Mouse (Mus musculus): ENCODE data around the gene Mrpl28. TPM values are rescaled to one million over a fixed set of nuclear protein-coding genes. Genes with fewer than 3 reads are reported as not detected.

Mrpl28 gene
- 170 and 190 TPM in 2 replicates for polyA plus RNA-seq (2014; fragmentation: Nextera tagmentation; extraction: Ambion mirVana)

GRCm38 (mm10) chr17:26123267-26123684 lies at the start of gene Mrpl28:
Gene Mrpl28 (plus strand): TSS chr17:26123500.
- peak; percentile 92 for ATAC-seq (ENCODE audit: low FRiP score, low TSS enrichment)
- WGBS: 0% methylated on average over 32 of the region's 32 CpGs
- H3K27ac ChIP-seq (replicated peaks; ENCODE audit: low read depth, low read length): 0 out of 2 replicates have a peak within 1 kb of the TSS, but pooled peaks have one; percentile 41
- peak within 1 kb of the TSS; percentile 86 for H3K4me2 ChIP-seq (ENCODE audit: low read length)
- H3K4me3 ChIP-seq (replicated peaks; ENCODE audit: low read depth, low read length): peak within 1 kb of the TSS; percentile 90
- no peaks in the 10 kb centered on the region for H3K9me3 ChIP-seq (ENCODE audit: control insufficient read depth, low read length)
- H3K36me3 ChIP-seq (ENCODE audit: control insufficient read depth, insufficient read depth, low read length): peaks cover 31% of the 10 kb centered on the region
- 0 out of 2 replicates have a peak, but pooled peaks cover 5% of the 10 kb centered on the region for H3K27me3 ChIP-seq (ENCODE audit: control insufficient read depth, insufficient read depth, low read length)
- H3K4me1 ChIP-seq (ENCODE audit: control insufficient read depth, insufficient read depth, low read length): peaks cover 9% of the 10 kb centered on the region
- peak; percentile 99 for DNase-seq
- H3K9ac ChIP-seq (replicated peaks; ENCODE audit: low read length): peak within 1 kb of the TSS; percentile 73

GRCm38 (mm10) chr17:26075246-26075645 lies 48.1 kb upstream of the Mrpl28 start:
- Histone ChIP-seq H3K27me3 (ENCODE audit: control insufficient read depth, insufficient read depth, low read length) (no peaks in the 10 kb centered on the region), H3K4me3 (replicated peaks; ENCODE audit: low read depth, low read length) (no peak overlapping the region), H3K36me3 (ENCODE audit: control insufficient read depth, insufficient read depth, low read length) (no peaks in the 10 kb centered on the region), H3K9me3 (ENCODE audit: control insufficient read depth, low read length) (no peaks in the 10 kb centered on the region), H3K4me2 (ENCODE audit: low read length) (no peak overlapping the region), H3K27ac (replicated peaks; ENCODE audit: low read depth, low read length) (no peak overlapping the region), H3K9ac (replicated peaks; ENCODE audit: low read length) (no peak overlapping the region), H3K4me1 (ENCODE audit: control insufficient read depth, insufficient read depth, low read length) (peaks cover under 1% of the 10 kb centered on the region; the same call in 1 of the 2 replicates)
- ATAC-seq (ENCODE audit: low FRiP score, low TSS enrichment) (no peak), DNase-seq (no peak)
- 64% methylated on average over 3 of the region's 3 CpGs for WGBS

- Histone ChIP-seq H3K4me3 (replicated peaks; ENCODE audit: low read depth, low read length) (no peak overlapping the region), H3K27ac (replicated peaks; ENCODE audit: low read depth, low read length) (no peak overlapping the region), H3K4me1 (ENCODE audit: control insufficient read depth, insufficient read depth, low read length) (no peaks in the 10 kb centered on the region), H3K27me3 (ENCODE audit: control insufficient read depth, insufficient read depth, low read length) (no peaks in the 10 kb centered on the region), H3K9me3 (ENCODE audit: control insufficient read depth, low read length) (no peaks in the 10 kb centered on the region), H3K4me2 (ENCODE audit: low read length) (no peak overlapping the region), H3K36me3 (ENCODE audit: control insufficient read depth, insufficient read depth, low read length) (peaks cover 8% of the 10 kb centered on the region; the same call in 1 of the 2 replicates), H3K9ac (replicated peaks; ENCODE audit: low read length) (no peak overlapping the region)
- 73% methylated on average over 2 of the region's 2 CpGs for WGBS
- DNase-seq (no peak), ATAC-seq (ENCODE audit: low FRiP score, low TSS enrichment) (no peak)
Measured at GRCm38 (mm10) chr17:26078851-26079250, 44.4 kb upstream of the Mrpl28 start.

GRCm38 (mm10) chr17:26080867-26081266 lies 42.4 kb upstream of the Mrpl28 start:
- no peaks in the 10 kb centered on the region for H3K4me1 ChIP-seq (ENCODE audit: control insufficient read depth, insufficient read depth, low read length)
- ATAC-seq (ENCODE audit: low FRiP score, low TSS enrichment) (no peak), DNase-seq (no peak)
- H3K36me3 ChIP-seq (ENCODE audit: control insufficient read depth, insufficient read depth, low read length): peaks cover 8% of the 10 kb centered on the region; the same call in 1 of the 2 replicates
- no peak overlapping the region for H3K27ac ChIP-seq (replicated peaks; ENCODE audit: low read depth, low read length)
- 49% methylated on average over 2 of the region's 2 CpGs for WGBS
- no peak overlapping the region for H3K4me2 ChIP-seq (ENCODE audit: low read length)
- H3K9ac ChIP-seq (replicated peaks; ENCODE audit: low read length): no peak overlapping the region
- H3K27me3 ChIP-seq (ENCODE audit: control insufficient read depth, insufficient read depth, low read length): no peaks in the 10 kb centered on the region
- no peak overlapping the region for H3K4me3 ChIP-seq (replicated peaks; ENCODE audit: low read depth, low read length)
- no peaks in the 10 kb centered on the region for H3K9me3 ChIP-seq (ENCODE audit: control insufficient read depth, low read length)

- DNase-seq (no peak), ATAC-seq (ENCODE audit: low FRiP score, low TSS enrichment) (no peak)
- Histone ChIP-seq H3K27me3 (ENCODE audit: control insufficient read depth, insufficient read depth, low read length) (no peaks in the 10 kb centered on the region), H3K27ac (replicated peaks; ENCODE audit: low read depth, low read length) (no peak overlapping the region), H3K4me2 (ENCODE audit: low read length) (no peak overlapping the region), H3K9me3 (ENCODE audit: control insufficient read depth, low read length) (no peaks in the 10 kb centered on the region), H3K4me3 (replicated peaks; ENCODE audit: low read depth, low read length) (no peak overlapping the region), H3K9ac (replicated peaks; ENCODE audit: low read length) (no peak overlapping the region), H3K4me1 (ENCODE audit: control insufficient read depth, insufficient read depth, low read length) (0 out of 2 replicates have a peak, but pooled peaks cover 2% of the 10 kb centered on the region), H3K36me3 (ENCODE audit: control insufficient read depth, insufficient read depth, low read length) (peaks cover 5% of the 10 kb centered on the region; the same call in 1 of the 2 replicates)
- 95% methylated on average over 9 of the region's 9 CpGs for WGBS
Measured at GRCm38 (mm10) chr17:26087059-26087564, 36.2 kb upstream of the Mrpl28 start.

- ATAC-seq (ENCODE audit: low FRiP score, low TSS enrichment) (peak; percentile 76; the same call in 1 of the 2 replicates), DNase-seq (peak; percentile 96)
- peak within 1 kb of the TSS; percentile 62 for H3K4me2 ChIP-seq (ENCODE audit: low read length)
- peak within 1 kb of the TSS; percentile 46 for H3K4me3 ChIP-seq (replicated peaks; ENCODE audit: low read depth, low read length)
- peak within 1 kb of the TSS; percentile 77 for H3K27ac ChIP-seq (replicated peaks; ENCODE audit: low read depth, low read length)
- no peaks in the 10 kb centered on the region for H3K27me3 ChIP-seq (ENCODE audit: control insufficient read depth, insufficient read depth, low read length)
- H3K4me1 ChIP-seq (ENCODE audit: control insufficient read depth, insufficient read depth, low read length): 0 out of 2 replicates have a peak, but pooled peaks cover 5% of the 10 kb centered on the region
- H3K9ac ChIP-seq (replicated peaks; ENCODE audit: low read length): peak within 1 kb of the TSS; percentile 69
- no peaks in the 10 kb centered on the region for H3K9me3 ChIP-seq (ENCODE audit: control insufficient read depth, low read length)
- no peaks in the 10 kb centered on the region for H3K36me3 ChIP-seq (ENCODE audit: control insufficient read depth, insufficient read depth, low read length)
- 2% methylated on average over 32 of the region's 32 CpGs for WGBS
Measured at GRCm38 (mm10) chr17:26089905-26090632, 33.2 kb upstream of the Mrpl28 start, which contains the start of gene Decr2. Gene Decr2 (minus strand): TSS chr17:26090337.

GRCm38 (mm10) chr17:26094531-26095110 lies 28.7 kb upstream of the Mrpl28 start:
- DNase-seq: no peak
- Histone ChIP-seq H3K27ac (replicated peaks; ENCODE audit: low read depth, low read length) (peak overlapping the region; percentile 55; the same call in 1 of the 2 replicates), H3K27me3 (ENCODE audit: control insufficient read depth, insufficient read depth, low read length) (no peaks in the 10 kb centered on the region), H3K9me3 (ENCODE audit: control insufficient read depth, low read length) (no peaks in the 10 kb centered on the region), H3K9ac (replicated peaks; ENCODE audit: low read length) (peak overlapping the region; percentile 71), H3K4me2 (ENCODE audit: low read length) (peak overlapping the region; percentile 86), H3K4me1 (ENCODE audit: control insufficient read depth, insufficient read depth, low read length) (peaks cover 3% of the 10 kb centered on the region; the same call in 1 of the 2 replicates), H3K4me3 (replicated peaks; ENCODE audit: low read depth, low read length) (peak overlapping the region; percentile 56), H3K36me3 (ENCODE audit: control insufficient read depth, insufficient read depth, low read length) (no peaks in the 10 kb centered on the region)
- WGBS: 27% methylated on average over 9 of the region's 9 CpGs
- no peak for ATAC-seq (ENCODE audit: low FRiP score, low TSS enrichment)

- peak within 1 kb of the TSS; percentile 71 for H3K9ac ChIP-seq (replicated peaks; ENCODE audit: low read length)
- H3K9me3 ChIP-seq (ENCODE audit: control insufficient read depth, low read length): no peaks in the 10 kb centered on the region
- H3K36me3 ChIP-seq (ENCODE audit: control insufficient read depth, insufficient read depth, low read length): no peaks in the 10 kb centered on the region
- peak; percentile 81 for DNase-seq
- peak within 1 kb of the TSS; percentile 55 for H3K27ac ChIP-seq (replicated peaks; ENCODE audit: low read depth, low read length)
- peak within 1 kb of the TSS; percentile 86 for H3K4me2 ChIP-seq (ENCODE audit: low read length)
- no peaks in the 10 kb centered on the region for H3K27me3 ChIP-seq (ENCODE audit: control insufficient read depth, insufficient read depth, low read length)
- peak within 1 kb of the TSS; percentile 56 for H3K4me3 ChIP-seq (replicated peaks; ENCODE audit: low read depth, low read length)
- ATAC-seq (ENCODE audit: low FRiP score, low TSS enrichment): peak; percentile 70; the same call in 1 of the 2 replicates
- H3K4me1 ChIP-seq (ENCODE audit: control insufficient read depth, insufficient read depth, low read length): peaks cover 2% of the 10 kb centered on the region; the same call in 1 of the 2 replicates
- WGBS: 2% methylated on average over 47 of the region's 47 CpGs
Measured at GRCm38 (mm10) chr17:26095121-26095740, 28.1 kb upstream of the Mrpl28 start, which contains the start of gene Nme4. Gene Nme4 (minus strand): TSS chr17:26095602.

All from midbrain, embryonic 14.5 days (tissue).